Mouse (Mus musculus): ENCODE measurements around the gene Tec.

DNA sequence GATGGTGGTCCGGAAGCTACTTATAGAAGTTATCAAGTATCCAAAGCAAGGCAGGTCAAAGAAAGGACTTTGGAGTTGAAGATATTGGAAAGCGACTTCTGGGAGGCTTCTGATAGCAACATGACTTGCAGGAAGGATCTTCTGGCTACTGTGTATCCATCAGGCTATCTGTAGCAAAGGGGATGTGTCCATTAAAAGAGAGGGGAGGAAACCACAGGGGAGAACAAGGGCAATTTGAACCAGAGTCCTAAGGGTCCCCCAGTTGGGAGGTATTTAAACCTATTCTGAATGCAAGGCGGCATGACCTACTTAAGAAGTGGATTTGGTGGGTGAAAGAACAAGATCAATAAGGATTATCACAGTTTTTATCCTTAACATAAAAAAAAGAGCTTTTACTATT lies 43.0 kb upstream of the Tec start:
- no peak for TF ChIP-seq CTCF (IDR thresholded peaks at IDR 0.05; ENCODE audit: low read depth, low read length)
- no peak for TF ChIP-seq POLR2A (IDR thresholded peaks at IDR 0.05; ENCODE audit: extremely low read depth, insufficient read depth, low read length)
